Mouse (Mus musculus) MEL (cell line): ENCODE measurements around the gene Alyref2. TPM values are rescaled to one million over a fixed set of nuclear protein-coding genes. Genes with fewer than 3 reads are reported as not detected.

Experiments used
- DNase-seq: peaks from one replicate; pipeline ENCODE4 v3.0.0; 2011; ENCODE audit warnings: low read depth, low spot score
- H3K27ac ChIP-seq: 2 replicates; pipeline ENCODE4 v1.5.1; 2012; ENCODE audit warnings: low read depth, mild to moderate bottlenecking, control low read depth, low read length, moderate library complexity; ENCODE audit not compliant: control insufficient read depth
- H3K27me3 ChIP-seq, 2 experiments: fragments of 150-350 bp in 1 of 2; sonication (generic) in 1 of 2; 2 replicates each; pipeline ENCODE4 v1.6.1; 2012; ENCODE audit warnings: low read length in 2 of 2, mild to moderate bottlenecking in 2 of 2, improper control_type of control experiment in 1 of 2, moderate library complexity in 1 of 2; ENCODE audit not compliant: insufficient read depth in 2 of 2, control insufficient read depth in 1 of 2
- H3K36me3 ChIP-seq, 2 experiments: 2 replicates each; pipeline ENCODE4 v1.6.1; 2012 to 2014; ENCODE audit warnings: low read length in 2 of 2, improper control_type of control experiment in 1 of 2, inconsistent platforms in 1 of 2, mild to moderate bottlenecking in 1 of 2; ENCODE audit not compliant: insufficient read depth in 2 of 2, control insufficient read depth in 1 of 2
- H3K4me1 ChIP-seq, 2 experiments: fragments of 150-350 bp in 1 of 2; sonication (generic) in 1 of 2; 2 replicates each; pipeline ENCODE4 v1.6.1; 2012; ENCODE audit warnings: low read length in 2 of 2, improper control_type of control experiment in 1 of 2, mild to moderate bottlenecking in 1 of 2; ENCODE audit not compliant: insufficient read depth in 2 of 2, control insufficient read depth in 1 of 2
- H3K4me3 ChIP-seq, 2 experiments: fragments of 150-350 bp in 1 of 2; sonication (generic) in 1 of 2; 2 replicates each; pipeline ENCODE4 v1.5.1; 2012; ENCODE audit warnings: low read depth in 2 of 2, low read length in 2 of 2, mild to moderate bottlenecking in 2 of 2, moderate library complexity in 2 of 2, control low read depth in 1 of 2, improper control_type of control experiment in 1 of 2; ENCODE audit not compliant: control insufficient read depth in 1 of 2, insufficient read depth in 1 of 2
- H3K79me2 ChIP-seq: 2 replicates; pipeline ENCODE4 v1.6.1; 2012; ENCODE audit warnings: mild to moderate bottlenecking, low read length, moderate library complexity; ENCODE audit not compliant: control insufficient read depth, poor library complexity, insufficient read depth
- H3K9ac ChIP-seq: 2 replicates; pipeline ENCODE4 v1.6.1; 2012; ENCODE audit warnings: low read depth, mild to moderate bottlenecking, control low read depth, low read length, moderate library complexity; ENCODE audit not compliant: control insufficient read depth, poor library complexity, severe bottlenecking
- H3K9me3 ChIP-seq: fragments of 150-350 bp; sonication (generic); replicated peaks from 2 replicates; pipeline ENCODE4 v1.6.1; 2012; ENCODE audit warnings: mild to moderate bottlenecking, low read length, improper control_type of control experiment, moderate library complexity; ENCODE audit not compliant: insufficient read depth
- CHD2 ChIP-seq: IDR thresholded peaks from 2 replicates; pipeline ENCODE4 v1.6.1; 2011; ENCODE audit warnings: low read length, improper control_type of control experiment
- ETS1 ChIP-seq: IDR thresholded peaks from 2 replicates; pipeline ENCODE4 v1.6.1; 2012; ENCODE audit warnings: low read depth, mild to moderate bottlenecking, inconsistent platforms, low read length, improper control_type of control experiment, moderate library complexity
- GABPA ChIP-seq: IDR thresholded peaks from 2 replicates; pipeline ENCODE4 v1.6.1; 2012; ENCODE audit warnings: low read depth, mild to moderate bottlenecking, inconsistent platforms, low read length, improper control_type of control experiment, moderate library complexity
- GATA1 ChIP-seq: IDR thresholded peaks from 2 replicates; pipeline ENCODE4 v1.6.1; 2011; ENCODE audit warnings: low read depth, low read length, improper control_type of control experiment
- JUND ChIP-seq: IDR thresholded peaks from 2 replicates; pipeline ENCODE4 v1.6.1; 2011; ENCODE audit warnings: low read depth, mild to moderate bottlenecking, improper control_type of control experiment, low read length
- KAT2A ChIP-seq: conservative IDR thresholded peaks from 2 replicates; pipeline ENCODE4 v1.6.1; 2012; ENCODE audit warnings: low read depth, low read length, improper control_type of control experiment, inconsistent platforms
- MAFK ChIP-seq: IDR thresholded peaks from 2 replicates; pipeline ENCODE4 v1.6.1; 2011; ENCODE audit warnings: low read depth, mild to moderate bottlenecking, low read length, improper control_type of control experiment, borderline replicate concordance
- MAX ChIP-seq: IDR thresholded peaks from 2 replicates; pipeline ENCODE4 v1.6.1; 2011; ENCODE audit warnings: low read length, improper control_type of control experiment
- POLR2AphosphoS2 ChIP-seq: IDR thresholded peaks from 2 replicates; pipeline ENCODE4 v1.6.1; 2011; ENCODE audit warnings: low read length, improper control_type of control experiment
- POLR2AphosphoS5 ChIP-seq: IDR thresholded peaks from 2 replicates; pipeline ENCODE4 v1.6.1; 2012; ENCODE audit warnings: low read depth, borderline replicate concordance, mild to moderate bottlenecking, inconsistent platforms, low read length, moderate library complexity, mixed read lengths
- RAD21 ChIP-seq: IDR thresholded peaks from 2 replicates; pipeline ENCODE4 v1.6.1; 2011; ENCODE audit warnings: mild to moderate bottlenecking, low read depth, low read length, improper control_type of control experiment
- TBP ChIP-seq: IDR thresholded peaks from 2 replicates; pipeline ENCODE4 v1.8.0; 2011; ENCODE audit warnings: low read depth, low read length, improper control_type of control experiment
- UBTF ChIP-seq: IDR thresholded peaks from 2 replicates; pipeline ENCODE4 v1.6.1; 2012; ENCODE audit warnings: low read depth, mild to moderate bottlenecking, inconsistent platforms, low read length, improper control_type of control experiment, moderate library complexity, borderline replicate concordance; ENCODE audit not compliant: insufficient read depth
- USF2 ChIP-seq, 2 experiments: IDR thresholded peaks; 2 replicates each; pipeline ENCODE4 v1.6.1; 2011 to 2012; ENCODE audit warnings: improper control_type of control experiment in 2 of 2, low read length in 2 of 2, borderline replicate concordance in 1 of 2, inconsistent platforms in 1 of 2, low read depth in 1 of 2, mild to moderate bottlenecking in 1 of 2; ENCODE audit not compliant: insufficient read depth in 1 of 2
- ZC3H11A ChIP-seq: IDR thresholded peaks from 2 replicates; pipeline ENCODE4 v1.6.1; 2012; ENCODE audit warnings: low read depth, mild to moderate bottlenecking, inconsistent platforms, low read length, improper control_type of control experiment
- ZKSCAN1 ChIP-seq: IDR thresholded peaks from 2 replicates; pipeline ENCODE4 v1.6.1; 2012; ENCODE audit warnings: low read depth, mild to moderate bottlenecking, inconsistent platforms, low read length, improper control_type of control experiment, moderate library complexity
- ZMIZ1 ChIP-seq: IDR thresholded peaks from 2 replicates; pipeline ENCODE4 v1.6.1; 2012; ENCODE audit warnings: low read depth, mild to moderate bottlenecking, inconsistent platforms, low read length, improper control_type of control experiment, moderate library complexity
- polyA plus RNA-seq, 2 experiments: library from polyadenylated mRNA; stranded (reverse) in 1 of 2; unstranded in 1 of 2; fragments of >175 nt in 1 of 2; fragments of >200 nt in 1 of 2; gene quantifications; 2 replicates each; pipeline versions ENCODE4 v1.2.1 to v1.2.4; 2012; ENCODE audit warnings: low replicate concordance in 2 of 2, low read depth in 1 of 2; ENCODE audit not compliant: insufficient read length in 2 of 2, insufficient read depth in 1 of 2, missing spikeins in 1 of 2
- total RNA-seq: library from RNA; depleted of rRNA; stranded (reverse); fragments of 300-350 nt; gene quantifications from 2 replicates; pipeline ENCODE4 v1.2.3, GENCODE M21; 2012

Alyref2 gene
- total and polyA plus RNA-seq, 3 experiments: 5.5 to 8.8 TPM; not detected in 1

DNA sequence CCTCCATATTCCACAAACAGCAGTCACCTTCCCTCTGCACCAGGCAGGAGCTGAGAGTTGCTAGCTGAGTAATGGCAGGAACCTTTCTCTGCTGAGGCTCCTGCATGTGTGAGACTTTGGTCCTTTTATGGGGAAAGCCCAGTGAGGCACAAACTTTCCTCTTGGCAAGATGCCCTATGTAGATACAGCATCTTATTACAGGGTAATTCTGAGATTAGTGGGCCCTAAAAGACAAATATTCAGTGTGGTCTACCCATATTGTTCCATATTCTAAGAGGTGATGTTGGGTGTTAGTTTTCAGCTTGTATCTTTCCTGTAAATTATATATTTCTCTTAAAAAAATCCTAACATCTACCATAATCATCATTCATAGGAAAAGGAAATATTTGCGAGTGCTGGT, 31.9 kb downstream of the Alyref2 start, which contains the start of gene Itln1:
Gene Itln1, minus strand, starts transcription at position 101 of the 400 bp plus-strand sequence.
- DNase-seq: no peak
- TF ChIP-seq ZMIZ1 (no peak), MAX (no peak), ZC3H11A (no peak), UBTF (no peak), KAT2A (no peak), CHD2 (no peak), ZKSCAN1 (no peak), MAFK (no peak), GABPA (no peak), TBP (no peak), RAD21 (no peak), POLR2AphosphoS2 (no peak), POLR2AphosphoS5 (no peak), USF2 (IDR thresholded peaks at IDR 0.05; ENCODE audit: borderline replicate concordance in 1 of 2, insufficient read depth in 1 of 2, low read depth in 1 of 2, low read length in 2 of 2) (no peak), GATA1 (no peak), JUND (no peak)
- no peak within 1 kb of the TSS for H3K4me3 ChIP-seq
- no peaks in the 10 kb centered on the region for H3K9me3 ChIP-seq
- no peaks in the 10 kb centered on the region for H3K36me3 ChIP-seq
- no peaks in the 10 kb centered on the region for H3K4me1 ChIP-seq
- no peak within 1 kb of the TSS for H3K9ac ChIP-seq
- no peaks in the 10 kb centered on the region for H3K79me2 ChIP-seq
- H3K27me3 ChIP-seq: no peaks in the 10 kb centered on the region
- H3K27ac ChIP-seq: no peak within 1 kb of the TSS

DNA sequence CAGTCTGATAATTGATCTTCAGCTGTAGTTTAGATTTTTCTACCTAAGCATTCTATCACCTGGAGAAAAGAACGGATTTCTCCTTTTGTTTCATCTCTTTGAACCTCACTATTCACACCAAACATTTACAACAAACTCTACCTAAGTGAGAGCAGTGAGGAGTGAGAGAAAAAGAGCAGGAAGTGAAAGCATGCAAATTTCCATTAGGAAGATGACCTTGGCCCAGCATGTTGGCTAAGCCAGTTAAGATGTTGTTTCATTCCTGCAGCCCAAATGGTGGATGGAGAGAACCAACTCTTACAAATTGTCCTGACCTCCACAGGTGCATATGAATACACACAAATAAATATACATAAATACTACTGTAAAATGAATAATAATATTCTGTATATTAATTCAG, 37.4 kb downstream of the Alyref2 start:
- no peaks in the 10 kb centered on the region for H3K36me3 ChIP-seq
- no peak overlapping the region for H3K4me3 ChIP-seq
- H3K27me3 ChIP-seq: peaks cover 0 to 2% of the 10 kb centered on the region in 2 experiments; a peak in 2 of 4 replicates
- H3K79me2 ChIP-seq: no peaks in the 10 kb centered on the region
- TF ChIP-seq USF2 (IDR thresholded peaks at IDR 0.05; ENCODE audit: borderline replicate concordance in 1 of 2, insufficient read depth in 1 of 2, low read depth in 1 of 2, low read length in 2 of 2) (0 out of 4 replicates have a peak, but pooled peaks of 1 of the 2 experiments have one; percentile 10), ETS1 (no peak)
- DNase-seq: no peak
- H3K4me1 ChIP-seq: no peaks in the 10 kb centered on the region
- no peaks in the 10 kb centered on the region for H3K9me3 ChIP-seq
- H3K27ac ChIP-seq: no peak overlapping the region
- no peak overlapping the region for H3K9ac ChIP-seq
